Mouse (Mus musculus) skeletal muscle tissue, adult 2 months (tissue): ENCODE results near the gene Fkbp10.

Source experiments
- DNase-seq: peaks from one replicate; pipeline ENCODE4 v3.0.0-alpha.2; 2012; ENCODE audit warnings: low read depth, low spot score

Gene Fkbp10

DNA sequence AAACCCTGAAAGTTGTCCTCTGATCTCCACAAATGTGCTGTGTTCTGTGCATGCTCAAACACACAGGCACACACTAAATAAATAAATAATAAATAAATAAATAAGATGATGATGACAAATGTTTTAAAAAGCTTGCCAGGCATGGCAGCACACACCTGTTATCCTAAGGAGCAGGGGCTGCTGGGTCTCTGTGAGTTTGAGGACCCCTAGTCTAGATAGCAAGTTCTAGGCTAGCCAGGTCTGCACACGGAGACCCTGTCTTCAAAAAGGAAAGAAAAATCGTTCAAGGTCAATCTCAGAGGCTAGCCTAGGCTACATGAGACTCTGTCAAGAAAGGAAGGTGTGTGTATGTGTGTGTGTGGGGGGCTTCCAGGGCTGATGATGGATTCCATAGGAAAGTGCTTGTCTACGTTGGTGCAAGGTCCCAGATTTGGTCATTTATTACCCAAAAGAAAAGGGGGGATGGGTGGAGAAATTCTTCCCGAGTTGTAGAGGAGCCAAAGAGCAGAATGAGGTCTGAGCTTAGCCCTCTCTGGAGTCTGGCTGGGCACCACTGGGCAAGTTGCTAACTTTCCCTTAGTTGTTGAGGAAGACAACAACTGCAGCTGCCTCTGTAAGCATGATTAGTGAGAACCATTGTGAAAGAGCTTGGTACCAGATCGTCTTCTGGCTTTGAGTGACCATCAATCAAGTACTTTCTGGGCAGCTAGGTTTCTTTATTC is 21.0 kb upstream of the Fkbp10 start:
- DNase-seq, result no peak

DNA sequence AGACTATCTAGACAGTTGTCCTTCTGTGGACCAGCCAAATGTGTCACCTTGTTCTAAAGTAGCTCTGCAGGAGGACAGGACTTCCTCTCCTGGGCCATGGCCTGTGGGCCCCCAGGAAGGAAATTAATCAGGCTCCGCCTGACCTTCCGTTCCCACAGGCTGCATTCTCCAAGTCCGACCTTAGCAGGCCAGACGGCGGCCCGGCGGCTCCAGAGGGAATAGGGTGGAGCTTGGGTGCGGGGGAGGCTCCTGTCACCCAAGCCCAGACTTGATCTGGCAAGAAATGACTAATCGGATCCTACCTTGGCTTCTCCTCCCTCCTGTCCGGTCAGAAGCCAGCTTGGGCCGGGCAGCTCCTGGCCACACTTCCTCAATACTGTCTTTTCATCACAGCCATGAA is 20.3 kb upstream of the Fkbp10 start:
- peak; percentile 85 for DNase-seq

GRCm38 (mm10) chr11:100395861-100396631 is 19.5 kb upstream of the Fkbp10 start:
- DNase-seq, result no peak

DNA sequence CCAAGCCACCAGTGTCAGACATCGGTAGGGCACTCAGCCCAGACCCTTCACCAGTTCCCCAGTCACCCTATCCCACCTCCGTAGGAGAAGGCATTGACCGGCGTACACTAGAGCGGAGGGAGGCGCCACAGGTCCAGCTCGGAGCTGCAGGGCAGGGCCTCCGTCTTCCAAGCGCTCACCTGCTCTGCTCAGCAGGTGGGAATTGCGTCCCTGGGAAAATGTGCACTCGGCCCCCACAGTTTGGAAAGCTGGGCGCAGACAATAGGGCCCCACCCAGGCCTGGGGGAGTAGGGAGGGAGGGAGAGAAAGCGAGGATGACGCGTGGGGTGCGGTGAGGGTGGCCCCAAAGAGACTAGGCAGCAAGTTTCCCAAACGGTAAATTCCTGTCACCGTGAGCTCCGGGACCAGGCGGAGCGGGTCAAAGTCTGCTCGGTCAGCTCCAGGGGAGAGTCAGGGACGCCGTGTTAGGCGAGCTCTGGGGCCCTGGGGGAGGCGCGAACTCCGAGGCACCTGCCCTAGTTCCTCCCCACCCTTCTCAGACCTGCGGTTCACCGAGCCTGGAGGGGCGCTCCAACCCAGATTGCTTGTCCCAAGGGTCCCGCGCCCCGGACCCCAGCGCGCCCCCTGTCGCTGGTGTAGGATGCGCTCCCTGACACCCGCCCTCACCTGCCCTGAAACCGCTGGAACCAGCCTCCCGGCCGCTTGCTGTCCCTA is 18.5 kb upstream of the Fkbp10 start:
- no peak for DNase-seq

DNA sequence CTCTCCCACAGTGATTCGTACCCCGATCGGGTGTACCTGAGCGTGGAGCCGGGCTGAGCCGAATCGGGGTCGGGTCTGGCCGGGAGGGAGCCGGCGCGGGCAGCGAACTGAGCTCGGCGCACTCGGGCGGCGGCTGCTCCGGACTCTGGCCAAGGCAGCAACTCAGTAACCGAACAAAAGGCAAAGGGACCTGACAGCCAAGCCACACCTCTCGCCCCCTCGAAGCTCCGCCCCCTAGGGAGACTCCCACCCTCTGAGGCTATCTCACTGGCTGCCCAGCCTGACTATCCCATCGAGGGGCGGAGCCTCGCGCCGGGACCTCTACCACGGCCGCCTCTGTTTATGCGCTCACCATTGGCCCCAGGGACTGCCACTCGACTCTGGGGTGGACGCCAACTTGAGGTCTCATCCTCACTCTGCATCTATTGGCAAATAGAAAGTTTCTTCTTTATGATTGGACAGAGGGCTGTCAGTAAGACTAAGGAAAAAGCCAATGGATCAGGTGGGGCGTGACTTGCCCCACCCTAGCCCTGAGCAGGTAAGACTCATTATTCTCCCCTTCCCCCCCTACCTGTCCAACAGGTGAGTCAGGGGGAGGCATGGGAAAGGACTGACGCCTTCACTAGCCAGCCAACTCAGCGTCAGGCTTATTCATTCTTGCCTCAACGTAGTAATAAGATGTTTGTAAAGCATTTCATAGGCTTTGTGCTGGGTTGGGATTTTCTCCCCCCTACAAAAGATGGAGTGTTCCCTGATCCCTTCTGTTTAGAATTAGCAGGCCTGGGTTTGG is 17.7 kb upstream of the Fkbp10 start, which contains the start of gene Jup:
Gene Jup (minus strand): TSS at position 164 of the 790 bp plus-strand sequence.
- DNase-seq, result peak; percentile 99

- no peak for DNase-seq
Observed at GRCm38 (mm10) chr11:100398517-100398916, 17.0 kb upstream of the Fkbp10 start.

DNA sequence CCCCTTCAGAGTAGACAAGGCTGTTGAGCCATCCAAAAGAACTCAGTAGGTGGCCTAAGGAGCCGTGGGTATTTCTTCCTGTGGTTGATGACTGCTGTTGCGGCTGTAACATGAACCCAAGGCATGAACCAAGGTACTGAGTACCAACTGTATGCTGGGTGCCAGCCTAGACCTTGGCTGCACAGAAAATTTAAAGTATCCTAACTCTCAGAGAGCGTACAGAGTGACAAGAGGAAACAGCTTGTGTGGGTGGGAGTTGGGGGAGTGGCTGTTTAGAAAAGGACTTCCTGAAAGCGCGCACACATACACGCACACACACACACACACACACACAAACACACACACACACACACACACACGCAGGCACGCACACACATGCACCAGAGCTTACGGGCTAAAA is 16.2 kb upstream of the Fkbp10 start:
- DNase-seq, result no peak

DNA sequence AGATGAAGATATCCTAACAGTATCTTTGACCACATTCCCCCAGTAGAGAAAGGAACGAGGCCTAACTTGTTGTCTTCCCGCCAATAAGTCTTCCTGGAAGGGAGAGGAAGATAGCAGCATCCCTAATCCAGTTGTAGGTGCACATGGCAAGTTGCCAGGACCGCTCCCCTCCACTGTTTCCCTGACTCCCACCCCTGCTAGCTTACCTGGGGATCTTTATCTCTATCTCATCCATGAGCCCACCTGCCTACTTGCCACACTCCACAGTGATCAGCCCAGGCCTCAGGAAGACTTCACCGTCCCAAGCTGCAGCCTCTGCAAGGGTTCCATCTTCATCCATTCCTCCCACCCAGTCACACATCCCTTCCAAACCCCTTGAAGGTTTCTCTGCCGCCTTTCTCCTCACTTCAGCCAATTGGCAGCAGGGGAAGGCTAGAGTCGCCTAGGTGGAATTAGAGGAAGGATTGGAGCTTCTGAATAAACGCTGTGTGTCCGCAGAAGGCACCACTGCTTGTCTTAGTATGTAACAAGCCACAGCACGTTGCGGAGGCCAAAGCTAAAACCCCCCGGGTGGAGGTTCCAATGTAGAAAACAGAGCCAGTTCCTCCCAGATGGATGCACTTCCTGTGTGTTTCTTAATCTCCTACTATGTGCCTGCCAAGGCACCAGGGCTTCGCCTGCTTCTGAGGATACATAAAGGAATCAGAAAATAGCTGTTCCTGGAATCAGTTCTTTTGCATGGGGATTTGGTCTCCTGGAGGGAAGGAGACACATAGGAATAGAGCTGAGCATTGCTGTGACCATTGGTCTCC is 15.6 kb upstream of the Fkbp10 start:
- DNase-seq, result no peak

DNA sequence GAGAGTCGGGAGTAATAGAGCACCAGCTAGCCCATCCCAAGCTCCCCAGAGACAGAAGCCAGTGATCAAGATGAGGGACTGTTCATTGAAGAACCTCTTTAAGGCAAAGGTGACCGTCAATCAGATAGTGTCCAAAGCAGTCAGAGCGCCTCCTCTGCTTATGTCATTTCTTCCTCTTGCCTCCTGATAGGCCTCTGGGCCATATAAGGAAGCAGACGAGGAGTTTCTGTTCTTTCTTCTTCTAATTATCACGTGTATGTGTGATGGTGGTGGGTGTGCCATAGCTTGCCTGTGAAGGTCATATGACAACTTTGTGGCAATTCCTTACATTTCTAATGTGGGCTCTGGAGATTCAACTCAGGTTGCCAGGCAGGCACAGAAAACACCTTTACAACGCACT is 14.7 kb upstream of the Fkbp10 start:
- no peak for DNase-seq

DNA sequence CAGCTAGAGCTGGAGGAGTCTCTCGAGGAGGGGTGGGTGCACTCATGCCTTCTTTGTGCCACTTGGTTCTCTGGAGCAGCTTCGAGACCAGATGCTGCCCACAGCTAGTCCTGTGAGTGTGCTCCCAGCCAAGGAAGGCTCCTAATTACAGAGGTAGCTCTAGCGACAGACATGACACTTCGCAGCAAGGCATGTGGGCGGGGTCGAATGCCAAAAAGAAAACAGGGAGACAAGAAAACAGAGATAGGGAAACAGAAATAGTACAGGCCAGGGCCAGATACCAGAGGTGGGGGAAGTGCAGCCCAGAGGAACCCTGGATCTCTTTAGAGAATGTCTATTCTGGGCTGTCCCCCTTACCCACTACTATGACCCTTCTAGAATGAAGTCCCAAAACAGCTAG is 13.3 kb upstream of the Fkbp10 start:
- DNase-seq, result no peak

DNA sequence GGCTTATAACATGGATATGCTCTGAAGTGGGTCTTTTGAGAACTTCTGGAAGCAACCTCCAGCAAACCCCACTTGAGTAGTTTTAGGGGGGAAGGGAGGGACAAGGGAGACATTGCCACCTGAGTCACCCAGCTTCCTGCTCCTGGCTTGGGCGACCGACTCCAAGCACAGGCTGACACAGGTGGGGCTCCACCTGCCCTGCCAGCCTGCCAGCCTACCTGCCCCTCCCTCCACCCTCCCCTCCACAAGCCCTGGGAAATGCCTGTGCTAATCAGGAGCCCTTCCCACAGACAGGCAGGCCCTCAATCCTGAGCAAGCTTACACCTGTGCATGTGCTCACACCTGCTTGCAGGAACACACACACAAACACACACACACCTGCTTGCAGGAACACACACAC is 12.8 kb upstream of the Fkbp10 start:
- DNase-seq, result no peak

DNA sequence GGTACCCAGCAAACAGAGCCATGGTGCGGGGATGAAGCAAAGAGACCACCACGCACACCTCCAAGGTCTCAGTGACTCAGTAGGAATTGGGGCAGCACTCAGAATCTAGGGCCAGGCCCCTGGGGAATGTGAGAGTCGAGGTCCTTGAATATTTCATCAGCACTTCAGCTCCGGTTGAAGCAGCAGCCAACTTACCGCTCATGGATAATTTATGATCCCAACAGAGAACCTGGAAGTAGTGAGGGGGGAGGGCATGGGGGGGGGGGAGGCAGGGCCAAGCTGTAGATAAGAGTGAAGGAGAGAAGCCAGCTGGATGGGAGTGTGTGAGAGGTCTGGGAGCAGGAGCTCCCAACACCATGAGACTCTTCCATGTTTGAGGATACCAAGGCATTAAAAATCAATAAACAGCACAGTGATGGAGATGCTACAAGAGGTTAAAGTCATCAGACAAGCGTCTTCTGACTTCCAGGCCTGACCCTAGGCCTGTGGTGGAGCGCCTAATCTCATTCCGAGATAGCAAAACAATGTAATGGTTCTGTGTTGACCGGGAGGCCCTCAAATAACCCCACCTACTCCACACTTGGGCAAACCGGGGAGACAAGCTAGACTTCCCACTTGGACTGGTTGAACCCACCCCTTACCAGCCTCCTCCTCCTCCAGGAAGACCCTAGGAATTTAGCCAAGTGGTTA is 11.9 kb upstream of the Fkbp10 start:
- no peak for DNase-seq

DNA sequence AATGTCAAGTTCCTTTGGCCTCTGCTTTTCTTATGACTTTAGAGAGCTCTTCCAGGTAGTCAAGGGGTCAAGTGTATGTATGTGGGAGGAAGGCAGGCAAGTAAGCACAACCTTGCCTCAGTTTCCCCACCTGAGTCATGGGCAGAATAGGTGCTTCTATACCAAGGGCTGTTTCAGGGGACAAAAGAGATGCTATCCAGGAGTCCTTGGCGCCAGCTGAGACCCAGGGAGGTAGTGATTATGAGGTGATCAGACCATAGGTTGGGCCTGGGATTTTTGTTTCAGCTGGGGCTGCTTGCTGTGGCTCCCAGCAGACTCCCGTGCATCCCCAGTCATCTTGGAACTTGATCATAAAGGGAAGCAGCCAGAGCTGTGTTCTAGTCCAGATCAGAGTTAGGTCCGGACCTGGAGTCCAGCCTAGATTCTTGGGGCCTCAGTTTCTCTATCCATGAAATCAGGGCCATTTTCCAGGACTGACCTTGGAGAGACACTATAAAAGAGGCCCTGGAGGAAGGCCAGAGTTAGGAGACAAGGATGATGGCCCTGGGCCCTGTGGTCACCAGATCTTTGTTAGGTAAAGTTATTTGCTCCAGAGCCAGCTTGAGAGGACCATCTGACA is 10.9 kb upstream of the Fkbp10 start:
- DNase-seq, result no peak

DNA sequence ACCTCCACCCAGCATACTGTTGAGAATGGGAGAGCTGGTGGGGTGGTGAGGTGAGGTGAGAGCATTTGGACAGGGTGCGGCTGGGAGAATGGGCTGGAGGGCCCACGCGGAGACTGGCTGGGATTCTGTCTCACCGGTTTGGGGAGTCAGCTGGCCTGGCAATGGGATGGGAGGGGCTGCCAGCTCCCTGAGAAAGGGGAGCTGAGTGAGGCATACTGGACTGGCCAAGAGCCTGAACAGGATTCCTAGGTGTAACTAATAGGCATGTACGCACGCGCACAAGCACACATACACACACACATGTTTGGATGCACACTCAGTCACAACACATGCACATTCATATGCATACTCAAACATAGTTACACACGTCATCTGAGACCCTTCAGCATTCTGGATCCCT is 9.2 kb upstream of the Fkbp10 start:
- DNase-seq, result no peak

- no peak for DNase-seq
Observed at GRCm38 (mm10) chr11:100406995-100407705, 8.3 kb upstream of the Fkbp10 start.

GRCm38 (mm10) chr11:100408076-100408834 is 7.2 kb upstream of the Fkbp10 start:
- DNase-seq, result peak; percentile 61

GRCm38 (mm10) chr11:100408835-100409462 is 6.5 kb upstream of the Fkbp10 start:
- DNase-seq, result no peak

- DNase-seq, result no peak
Observed at GRCm38 (mm10) chr11:100409686-100410085, 5.8 kb upstream of the Fkbp10 start.
